Mouse (Mus musculus): ENCODE measurements around the gene Ifngr1.

DNA sequence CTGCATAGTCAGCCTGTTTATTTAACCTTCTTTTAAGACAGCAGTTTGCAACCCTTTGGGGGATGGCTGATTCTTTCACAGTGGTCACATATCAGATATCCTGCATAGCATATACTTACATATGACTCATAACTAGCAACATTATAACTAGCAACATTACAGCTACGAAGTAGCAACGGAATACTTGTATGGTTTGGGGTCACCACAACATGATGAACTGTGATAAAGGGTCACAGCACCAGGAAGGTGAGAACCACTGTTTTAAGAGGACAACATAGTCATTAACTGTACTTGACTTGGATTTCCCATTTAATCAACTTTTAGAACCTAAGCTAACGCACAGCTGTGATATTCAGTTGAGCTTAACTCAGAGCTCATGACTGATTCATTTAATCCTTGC is 14.2 kb upstream of the Ifngr1 start:
- TF ChIP-seq POLR2A (IDR thresholded peaks at IDR 0.05; ENCODE audit: borderline replicate concordance, extremely low read depth, low read depth, low read length), result no peak
- TF ChIP-seq CTCF (IDR thresholded peaks at IDR 0.05; ENCODE audit: insufficient read depth, low read length), result no peak

Measured in lung, adult 2 months (tissue).